Mouse (Mus musculus): ENCODE data around the gene Tex19.1.

DNA sequence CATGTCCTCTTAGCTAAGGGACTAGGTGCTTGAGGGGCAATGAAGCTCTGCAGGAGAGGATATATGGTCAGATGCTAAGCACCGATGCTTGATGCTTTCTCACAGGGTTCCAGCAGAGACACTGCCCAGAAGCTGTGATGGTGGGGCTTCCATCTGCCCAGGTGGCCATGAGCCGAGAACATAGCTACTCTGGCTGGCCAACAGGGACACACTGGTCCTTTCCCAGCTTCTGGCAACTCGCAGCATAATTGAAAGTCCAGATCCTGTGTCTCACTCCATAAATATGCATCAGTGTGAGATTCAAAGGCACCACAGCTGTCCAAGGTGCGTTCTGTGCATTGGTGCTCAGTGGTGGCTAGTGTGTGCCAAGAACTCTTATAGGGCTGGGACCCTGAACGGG is 27.3 kb downstream of the Tex19.1 start:
- TF ChIP-seq CTCF (conservative IDR thresholded peaks at IDR 0.05; ENCODE audit: low read length), result no peak
- no peak for TF ChIP-seq NANOG (IDR thresholded peaks at IDR 0.05; ENCODE audit: borderline replicate concordance, low read length)
- TF ChIP-seq POU5F1 (IDR thresholded peaks at IDR 0.05; ENCODE audit: borderline replicate concordance, low read length), result no peak

All from E14TG2a.4 (cell line).